Mouse (Mus musculus): ENCODE data around the gene Smagp. TPM values are rescaled to one million over a fixed set of nuclear protein-coding genes. Genes with fewer than 3 reads are reported as not detected.

Gene Smagp
- 8.2 and 12.9 TPM in 2 replicates for polyA plus RNA-seq (2015; fragmentation: Nextera tagmentation; extraction: Ambion mirVana)

GRCm38 (mm10) chr15:100636700-100637501 lies at the start of gene Smagp:
TSS of gene Smagp (minus strand) at chr15:100636940.

GRCm38 (mm10) chr15:100669337-100669736 lies 32.6 kb upstream of the Smagp start, which contains the start of gene Bin2:
TSS of gene Bin2 (minus strand) at chr15:100669553.

GRCm38 (mm10) chr15:100614996-100615824 lies 21.5 kb downstream of the Smagp start, which contains the start of gene Dazap2:
TSS of gene Dazap2 (plus strand) at chr15:100615349.

GRCm38 (mm10) chr15:100599276-100600046 lies 37.3 kb downstream of the Smagp start, which contains the start of gene Pou6f1:
TSS of gene Pou6f1 (minus strand) at chr15:100599984.

Small RNA genes within 50 kb of the gene (microRNA-seq; reads per million reads assigned to microRNA genes)
- 0 reads per million in 2 experiments for gene Mir6961

Other genes with a start within 250 kb of the Smagp start
- 0.12 TPM in 1 of 2 replicates, not detected in the other for gene Gm5475, start 214.8 kb downstream of the Smagp start, polyA plus RNA-seq (2015; fragmentation: Nextera tagmentation; extraction: Ambion mirVana)
- gene Slc11a2, start 211.9 kb downstream of the Smagp start, polyA plus RNA-seq (2015; fragmentation: Nextera tagmentation; extraction: Ambion mirVana): 6.4 and 10.4 TPM in 2 replicates
- 18.3 and 19.7 TPM in 2 replicates for gene Letmd1, start 167.9 kb downstream of the Smagp start, polyA plus RNA-seq (2015; fragmentation: Nextera tagmentation; extraction: Ambion mirVana)
- 4.5 and 4.8 TPM in 2 replicates for gene Csrnp2, start 141.5 kb downstream of the Smagp start, polyA plus RNA-seq (2015; fragmentation: Nextera tagmentation; extraction: Ambion mirVana)
- gene Tfcp2, start 84.9 kb downstream of the Smagp start, polyA plus RNA-seq (2015; fragmentation: Nextera tagmentation; extraction: Ambion mirVana): 11.4 and 14.0 TPM in 2 replicates
- 2.5 and 3.0 TPM in 2 replicates for gene Pou6f1, start 37.0 kb downstream of the Smagp start, polyA plus RNA-seq (2015; fragmentation: Nextera tagmentation; extraction: Ambion mirVana)
- 105 and 112 TPM in 2 replicates for gene Dazap2, start 21.6 kb downstream of the Smagp start, polyA plus RNA-seq (2015; fragmentation: Nextera tagmentation; extraction: Ambion mirVana)
- gene Bin2, start 32.6 kb upstream of the Smagp start, polyA plus RNA-seq (2015; fragmentation: Nextera tagmentation; extraction: Ambion mirVana): 0.74 and 0.91 TPM in 2 replicates
- 2.1 and 3.4 TPM in 2 replicates for gene Cela1, start 51.0 kb upstream of the Smagp start, polyA plus RNA-seq (2015; fragmentation: Nextera tagmentation; extraction: Ambion mirVana)
- gene Galnt6, start 92.4 kb upstream of the Smagp start, polyA plus RNA-seq (2015; fragmentation: Nextera tagmentation; extraction: Ambion mirVana): 0.95 and 1.9 TPM in 2 replicates
- 1.6 and 1.9 TPM in 2 replicates for gene Slc4a8, start 124.8 kb upstream of the Smagp start, polyA plus RNA-seq (2015; fragmentation: Nextera tagmentation; extraction: Ambion mirVana)
- 0.78 and 1.1 TPM in 2 replicates for gene Scn8a, start 232.9 kb upstream of the Smagp start, polyA plus RNA-seq (2015; fragmentation: Nextera tagmentation; extraction: Ambion mirVana)